Comparison of ENCODE assay signal across 8 mouse cellular contexts in genomic region chr8:83609086-83609485, GRCm38 (mm10). TPM values are rescaled to one million over a fixed set of nuclear protein-coding genes. Genes with fewer than 3 reads are reported as not detected.
DNase-seq lines count a peak whose midpoint lies in the region; ATAC-seq lines count a peak whose summit lies in the region.

No protein-coding gene starts in this region.

- no peak for ATAC-seq in kidney, embryonic 15.5 days (replicated peaks; ENCODE audit: low FRiP score)
- no peak for ATAC-seq in hindbrain, embryonic 14.5 days (ENCODE audit: low FRiP score)
- ATAC-seq in midbrain, embryonic 16.5 days: no peak
- no peak for ATAC-seq in erythroid progenitor cell, adult 5-6 weeks (replicated peaks; ENCODE audit: low FRiP score, poor library complexity, severe bottlenecking)

- peak overlapping the region; percentile 78 for H3K4me3 ChIP-seq in kidney, embryonic 15.5 days (replicated peaks)
- peak overlapping the region; percentile 81 for H3K4me3 ChIP-seq in hindbrain, embryonic 14.5 days (replicated peaks; ENCODE audit: low read length)
- H3K4me3 ChIP-seq in midbrain, embryonic 16.5 days (ENCODE audit: low read depth, low read length): peak overlapping the region; percentile 73

- no peaks in the 10 kb centered on the region for H3K9me3 ChIP-seq in kidney, embryonic 15.5 days (replicated peaks)
- no peaks in the 10 kb centered on the region for H3K9me3 ChIP-seq in hindbrain, embryonic 14.5 days (ENCODE audit: control insufficient read depth, low read length)
- H3K9me3 ChIP-seq in midbrain, embryonic 16.5 days (replicated peaks; ENCODE audit: control insufficient read depth, low read length, poor library complexity, severe bottlenecking): no peaks in the 10 kb centered on the region

- peak overlapping the region; percentile 98 for H3K27ac ChIP-seq in kidney, embryonic 15.5 days
- H3K27ac ChIP-seq in hindbrain, embryonic 14.5 days: peak overlapping the region; percentile 98
- peak overlapping the region; percentile 96 for H3K27ac ChIP-seq in midbrain, embryonic 16.5 days (ENCODE audit: low read length)

- peak overlapping the region; percentile 73 for H3K4me2 ChIP-seq in kidney, embryonic 15.5 days
- peak overlapping the region; percentile 75 for H3K4me2 ChIP-seq in hindbrain, embryonic 14.5 days (replicated peaks)
- peak overlapping the region; percentile 77 for H3K4me2 ChIP-seq in midbrain, embryonic 16.5 days (ENCODE audit: low read length)

- peaks cover 43% of the 10 kb centered on the region for H3K36me3 ChIP-seq in kidney, embryonic 15.5 days
- peaks cover 44% of the 10 kb centered on the region for H3K36me3 ChIP-seq in hindbrain, embryonic 14.5 days (replicated peaks; ENCODE audit: control insufficient read depth, insufficient read depth)
- 0 out of 2 replicates have a peak, but pooled peaks cover 5% of the 10 kb centered on the region for H3K36me3 ChIP-seq in midbrain, embryonic 16.5 days (ENCODE audit: control insufficient read depth, insufficient read depth, low read length)

- peaks cover 26% of the 10 kb centered on the region for H3K4me1 ChIP-seq in kidney, embryonic 15.5 days
- H3K4me1 ChIP-seq in hindbrain, embryonic 14.5 days (replicated peaks; ENCODE audit: control insufficient read depth, insufficient read depth, low read length): peaks cover 17% of the 10 kb centered on the region
- H3K4me1 ChIP-seq in midbrain, embryonic 16.5 days (ENCODE audit: control insufficient read depth, insufficient read depth, low read length): peaks cover 20% of the 10 kb centered on the region

- WGBS in kidney, embryonic 15.5 days: 21% methylated on average over 9 of the region's 9 CpGs
- WGBS in hindbrain, embryonic 14.5 days: 35% methylated on average over 9 of the region's 9 CpGs
- WGBS in midbrain, embryonic 16.5 days: 32% methylated on average over 9 of the region's 9 CpGs

- DNase-seq in kidney, postnatal 4 days: no peak
- DNase-seq in brain, adult 2 months (ENCODE audit: low read depth, low spot score): peak; percentile 57
- no peak for DNase-seq in hindbrain, embryonic 14.5 days (ENCODE audit: low spot score)
- no peak for DNase-seq in B cell, adult 2 months
- no peak for DNase-seq in T-cell, adult 2 months (ENCODE audit: low spot score)

- no peaks in the 10 kb centered on the region for H3K27me3 ChIP-seq in kidney, embryonic 15.5 days
- H3K27me3 ChIP-seq in hindbrain, embryonic 14.5 days (ENCODE audit: control insufficient read depth, insufficient read depth, low read length): no peaks in the 10 kb centered on the region
- H3K27me3 ChIP-seq in midbrain, embryonic 16.5 days (ENCODE audit: control insufficient read depth, insufficient read depth, low read depth, low read length): no peaks in the 10 kb centered on the region

- peak overlapping the region; percentile 78 for H3K9ac ChIP-seq in kidney, embryonic 15.5 days
- H3K9ac ChIP-seq in hindbrain, embryonic 14.5 days: peak overlapping the region; percentile 80
- H3K9ac ChIP-seq in midbrain, embryonic 16.5 days (ENCODE audit: low read depth, low read length): peak overlapping the region; percentile 82

RNA-seq across cellular contexts. Expression of gene Dnajb1, which starts 1.1 kb away (rescaled TPM):
- polyA plus RNA-seq in kidney, embryonic 15.5 days (2015; fragmentation: Nextera tagmentation; extraction: Ambion mirVana): 59.1 and 60.4 TPM in 2 replicates
- 45.8 and 47.8 TPM in 2 replicates for polyA plus RNA-seq in hindbrain, embryonic 14.5 days (2014; fragmentation: Nextera tagmentation; extraction: Ambion mirVana)
- polyA plus RNA-seq in midbrain, embryonic 16.5 days (2015; fragmentation: Nextera tagmentation; extraction: Ambion mirVana): 60.2 and 60.8 TPM in 2 replicates
- total RNA-seq in erythroid progenitor cell, adult 5-6 weeks (2015; ENCODE audit: low replicate concordance): 56.2 and 59.5 TPM in 2 replicates
- 58.9 and 62.4 TPM in 2 replicates for total RNA-seq in erythroid progenitor cell, adult 5-6 weeks (2017; ENCODE audit: low replicate concordance)

RNA-seq across cellular contexts. Expression of gene Tecr, which starts 1.3 kb away (rescaled TPM):
- polyA plus RNA-seq in kidney, embryonic 15.5 days (2015; fragmentation: Nextera tagmentation; extraction: Ambion mirVana): 577 and 605 TPM in 2 replicates
- 1,444 and 1,536 TPM in 2 replicates for polyA plus RNA-seq in hindbrain, embryonic 14.5 days (2014; fragmentation: Nextera tagmentation; extraction: Ambion mirVana)
- 1,093 and 1,247 TPM in 2 replicates for polyA plus RNA-seq in midbrain, embryonic 16.5 days (2015; fragmentation: Nextera tagmentation; extraction: Ambion mirVana)
- 292 and 301 TPM in 2 replicates for total RNA-seq in erythroid progenitor cell, adult 5-6 weeks (2015; ENCODE audit: low replicate concordance)
- 92.2 and 190 TPM in 2 replicates for total RNA-seq in erythroid progenitor cell, adult 5-6 weeks (2017; ENCODE audit: low replicate concordance)

RNA-seq across cellular contexts. Expression of gene Ndufb7, which starts 42.6 kb away (rescaled TPM):
- 344 and 353 TPM in 2 replicates for polyA plus RNA-seq in kidney, embryonic 15.5 days (2015; fragmentation: Nextera tagmentation; extraction: Ambion mirVana)
- 321 and 385 TPM in 2 replicates for polyA plus RNA-seq in hindbrain, embryonic 14.5 days (2014; fragmentation: Nextera tagmentation; extraction: Ambion mirVana)
- polyA plus RNA-seq in midbrain, embryonic 16.5 days (2015; fragmentation: Nextera tagmentation; extraction: Ambion mirVana): 320 and 338 TPM in 2 replicates
- 90.1 and 119 TPM in 2 replicates for total RNA-seq in erythroid progenitor cell, adult 5-6 weeks (2015; ENCODE audit: low replicate concordance)
- total RNA-seq in erythroid progenitor cell, adult 5-6 weeks (2017; ENCODE audit: low replicate concordance): 75.9 and 125 TPM in 2 replicates

RNA-seq across cellular contexts. Expression of gene Gipc1, which starts 43.4 kb away (rescaled TPM):
- 220 and 221 TPM in 2 replicates for polyA plus RNA-seq in kidney, embryonic 15.5 days (2015; fragmentation: Nextera tagmentation; extraction: Ambion mirVana)
- 102 and 119 TPM in 2 replicates for polyA plus RNA-seq in hindbrain, embryonic 14.5 days (2014; fragmentation: Nextera tagmentation; extraction: Ambion mirVana)
- polyA plus RNA-seq in midbrain, embryonic 16.5 days (2015; fragmentation: Nextera tagmentation; extraction: Ambion mirVana): 126 and 132 TPM in 2 replicates
- total RNA-seq in erythroid progenitor cell, adult 5-6 weeks (2015; ENCODE audit: low replicate concordance): 2.9 and 5.9 TPM in 2 replicates
- total RNA-seq in erythroid progenitor cell, adult 5-6 weeks (2017; ENCODE audit: low replicate concordance): 9.3 and 12.5 TPM in 2 replicates

RNA-seq across cellular contexts. Expression of gene Ptger1, which starts 57.4 kb away (rescaled TPM):
- polyA plus RNA-seq in kidney, embryonic 15.5 days (2015; fragmentation: Nextera tagmentation; extraction: Ambion mirVana): 2.4 and 2.9 TPM in 2 replicates
- 1.8 and 1.9 TPM in 2 replicates for polyA plus RNA-seq in hindbrain, embryonic 14.5 days (2014; fragmentation: Nextera tagmentation; extraction: Ambion mirVana)
- polyA plus RNA-seq in midbrain, embryonic 16.5 days (2015; fragmentation: Nextera tagmentation; extraction: Ambion mirVana): 0.97 and 1.1 TPM in 2 replicates
- not detected in 2 replicates for total RNA-seq in erythroid progenitor cell, adult 5-6 weeks (2015; ENCODE audit: low replicate concordance)
- 0.13 TPM in 1 of 2 replicates, not detected in the other for total RNA-seq in erythroid progenitor cell, adult 5-6 weeks (2017; ENCODE audit: low replicate concordance)
